Mouse (Mus musculus): ENCODE data around the gene Ccnt1. TPM values are rescaled to one million over a fixed set of nuclear protein-coding genes. Genes with fewer than 3 reads are reported as not detected.

The Ccnt1 gene
- polyA plus RNA-seq, 1 experiment from 2014 or later, result 20.8 TPM

DNA sequence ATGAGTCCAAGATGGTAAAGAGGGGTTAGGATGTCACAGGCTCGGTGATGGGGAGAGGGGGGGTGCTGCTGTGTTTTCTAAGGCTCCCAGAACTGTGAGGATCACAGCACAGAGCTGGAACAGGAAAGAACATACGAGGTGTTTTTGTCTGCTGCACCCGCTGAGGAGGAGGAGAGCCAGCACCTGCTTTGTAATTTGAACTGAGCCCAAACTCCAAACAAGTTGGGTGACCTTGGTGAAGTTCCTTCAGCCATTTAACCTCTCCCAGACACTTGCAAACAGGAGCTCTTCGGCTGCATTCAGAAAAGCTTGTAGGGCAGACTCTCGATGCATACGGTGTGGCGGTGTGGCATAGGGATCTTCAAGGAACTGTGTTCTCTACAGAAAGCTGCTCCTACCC lies 14.7 kb upstream of the Ccnt1 start:
- H3K4me3 ChIP-seq (ENCODE audit: low read depth, low read length), result no peak overlapping the region
- no peak overlapping the region for H3K4me2 ChIP-seq (replicated peaks; ENCODE audit: low read depth)
- ATAC-seq (ENCODE audit: low FRiP score, low TSS enrichment), result no peak
- peak overlapping the region; percentile 56; the same call in 1 of the 2 replicates for H3K27ac ChIP-seq (replicated peaks)
- no peaks in the 10 kb centered on the region for H3K4me1 ChIP-seq (replicated peaks; ENCODE audit: control insufficient read depth, insufficient read depth)
- TF ChIP-seq EP300 (optimal IDR thresholded peaks at IDR 0.05) (no peak), CTCF (IDR thresholded peaks at IDR 0.05; ENCODE audit: low read depth) (no peak)
- no peaks in the 10 kb centered on the region for H3K27me3 ChIP-seq (ENCODE audit: control insufficient read depth, insufficient read depth, low read length)
- no peaks in the 10 kb centered on the region for H3K9me3 ChIP-seq (ENCODE audit: control insufficient read depth, low read length)
- 20% methylated on average over 7 of the region's 7 CpGs for WGBS
- peak; percentile 22 for DNase-seq (ENCODE audit: low spot score)
- H3K9ac ChIP-seq (ENCODE audit: low read length), result no peak overlapping the region
- H3K36me3 ChIP-seq (ENCODE audit: control insufficient read depth, insufficient read depth, low read length), result 0 out of 2 replicates have a peak, but pooled peaks cover 3% of the 10 kb centered on the region

DNA sequence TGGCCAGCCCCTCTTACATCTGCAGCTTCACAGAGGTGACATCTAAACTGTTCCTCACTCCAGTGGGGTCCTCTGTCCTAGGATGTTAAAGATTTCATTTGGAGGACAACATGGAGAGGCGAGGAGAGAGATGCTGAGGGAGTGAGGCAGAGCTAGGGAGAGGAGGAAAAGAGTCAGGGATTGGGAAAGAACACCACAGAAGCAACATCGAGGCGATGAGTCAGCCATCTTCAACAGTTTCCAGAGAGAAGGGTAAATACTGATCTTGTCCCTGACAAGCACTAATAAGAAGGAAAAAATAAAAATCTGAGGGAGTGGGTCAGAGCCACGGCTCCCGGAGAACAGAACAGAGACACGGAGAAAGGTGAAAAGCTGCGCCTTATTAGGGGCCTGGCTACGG lies 12.3 kb upstream of the Ccnt1 start:
- TF ChIP-seq CTCF (IDR thresholded peaks at IDR 0.05; ENCODE audit: low read depth), result no peak
- no peak for TF ChIP-seq EP300 (optimal IDR thresholded peaks at IDR 0.05)
- H3K4me2 ChIP-seq (replicated peaks; ENCODE audit: low read depth), result no peak overlapping the region
- H3K9me3 ChIP-seq (ENCODE audit: control insufficient read depth, low read length), result no peaks in the 10 kb centered on the region
- no peaks in the 10 kb centered on the region for H3K36me3 ChIP-seq (ENCODE audit: control insufficient read depth, insufficient read depth, low read length)
- 68% methylated on average over 8 of the region's 8 CpGs for WGBS
- ATAC-seq (ENCODE audit: low FRiP score, low TSS enrichment), result no peak
- H3K4me1 ChIP-seq (replicated peaks; ENCODE audit: control insufficient read depth, insufficient read depth), result no peaks in the 10 kb centered on the region
- 0 out of 2 replicates have a peak overlapping the region, but pooled peaks have one; percentile 4 for H3K27ac ChIP-seq (replicated peaks)
- no peak for DNase-seq (ENCODE audit: low spot score)
- no peaks in the 10 kb centered on the region for H3K27me3 ChIP-seq (ENCODE audit: control insufficient read depth, insufficient read depth, low read length)
- no peak overlapping the region for H3K4me3 ChIP-seq (ENCODE audit: low read depth, low read length)
- H3K9ac ChIP-seq (ENCODE audit: low read length), result no peak overlapping the region

DNA sequence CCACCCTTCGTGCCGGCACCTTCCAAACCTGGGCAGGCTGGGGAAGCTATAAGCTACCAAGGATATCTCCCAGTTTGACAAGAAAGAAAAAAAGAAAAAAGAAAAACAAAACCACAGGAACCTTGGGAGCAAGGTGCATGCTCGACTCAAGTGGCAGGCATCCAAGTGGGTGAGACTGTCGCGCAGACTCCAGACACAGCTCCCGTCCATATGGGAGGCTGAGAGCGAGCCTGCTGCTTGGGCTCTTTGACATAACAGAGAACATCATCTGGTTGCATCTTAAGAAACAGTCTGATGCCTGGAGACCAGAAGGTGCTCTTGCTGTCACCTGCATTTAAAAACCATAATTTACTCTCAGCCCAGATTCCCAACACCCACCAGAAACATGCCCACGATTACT lies 11.7 kb upstream of the Ccnt1 start:
- 50% methylated on average over 8 of the region's 8 CpGs for WGBS
- H3K27ac ChIP-seq (replicated peaks), result 0 out of 2 replicates have a peak overlapping the region, but pooled peaks have one; percentile 4
- no peak overlapping the region for H3K4me3 ChIP-seq (ENCODE audit: low read depth, low read length)
- ATAC-seq (ENCODE audit: low FRiP score, low TSS enrichment) (peak; percentile 53), DNase-seq (ENCODE audit: low spot score) (peak; percentile 83)
- no peak overlapping the region for H3K9ac ChIP-seq (ENCODE audit: low read length)
- H3K27me3 ChIP-seq (ENCODE audit: control insufficient read depth, insufficient read depth, low read length), result no peaks in the 10 kb centered on the region
- no peaks in the 10 kb centered on the region for H3K36me3 ChIP-seq (ENCODE audit: control insufficient read depth, insufficient read depth, low read length)
- H3K4me2 ChIP-seq (replicated peaks; ENCODE audit: low read depth), result no peak overlapping the region
- H3K4me1 ChIP-seq (replicated peaks; ENCODE audit: control insufficient read depth, insufficient read depth), result no peaks in the 10 kb centered on the region
- no peak for TF ChIP-seq CTCF (IDR thresholded peaks at IDR 0.05; ENCODE audit: low read depth)
- TF ChIP-seq EP300 (optimal IDR thresholded peaks at IDR 0.05), result no peak
- no peaks in the 10 kb centered on the region for H3K9me3 ChIP-seq (ENCODE audit: control insufficient read depth, low read length)

DNA sequence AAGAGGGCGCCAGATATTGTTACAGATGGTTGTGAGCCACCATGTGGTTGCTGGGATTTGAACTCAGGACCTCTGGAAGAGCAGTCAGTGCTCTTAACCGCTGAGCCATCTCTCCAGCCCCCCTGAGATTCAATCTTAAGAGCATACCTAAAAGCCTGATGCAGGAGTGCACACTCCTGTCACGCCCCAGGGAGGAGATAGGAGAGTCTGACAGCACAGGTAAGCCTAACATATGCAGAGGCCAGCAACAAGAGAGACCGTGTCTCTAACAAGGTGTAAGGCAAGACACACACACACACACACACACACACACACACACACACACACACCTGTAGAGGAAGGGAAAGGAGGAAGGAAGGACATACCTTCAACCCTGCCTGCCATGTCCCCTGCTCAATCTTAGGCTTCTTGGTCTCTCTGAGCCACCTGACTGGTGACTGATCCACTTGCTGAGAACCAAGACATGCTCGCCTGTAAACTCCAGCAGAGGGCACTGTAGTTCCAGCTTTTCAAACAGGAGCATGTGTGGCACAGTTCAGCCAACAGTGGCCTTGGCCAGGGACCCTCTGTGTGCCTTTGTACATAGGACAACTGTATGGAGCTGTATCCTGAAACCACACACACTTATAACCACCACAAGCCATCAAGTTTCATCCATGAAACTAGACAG lies 9.2 kb upstream of the Ccnt1 start:
- ATAC-seq (ENCODE audit: low FRiP score, low TSS enrichment), result peak; percentile 69
- Histone ChIP-seq H3K4me3 (ENCODE audit: low read depth, low read length) (no peak overlapping the region), H3K9me3 (ENCODE audit: control insufficient read depth, low read length) (no peaks in the 10 kb centered on the region), H3K9ac (ENCODE audit: low read length) (no peak overlapping the region), H3K27me3 (ENCODE audit: control insufficient read depth, insufficient read depth, low read length) (no peaks in the 10 kb centered on the region), H3K36me3 (ENCODE audit: control insufficient read depth, insufficient read depth, low read length) (no peaks in the 10 kb centered on the region), H3K4me2 (replicated peaks; ENCODE audit: low read depth) (no peak overlapping the region), H3K27ac (replicated peaks) (no peak overlapping the region), H3K4me1 (replicated peaks; ENCODE audit: control insufficient read depth, insufficient read depth) (no peaks in the 10 kb centered on the region)
- TF ChIP-seq EP300 (optimal IDR thresholded peaks at IDR 0.05) (no peak), CTCF (IDR thresholded peaks at IDR 0.05; ENCODE audit: low read depth) (peak; percentile 97)
- WGBS, result 40% methylated on average over 5 of the region's 5 CpGs
- DNase-seq (ENCODE audit: low spot score), result peak; percentile 84

DNA sequence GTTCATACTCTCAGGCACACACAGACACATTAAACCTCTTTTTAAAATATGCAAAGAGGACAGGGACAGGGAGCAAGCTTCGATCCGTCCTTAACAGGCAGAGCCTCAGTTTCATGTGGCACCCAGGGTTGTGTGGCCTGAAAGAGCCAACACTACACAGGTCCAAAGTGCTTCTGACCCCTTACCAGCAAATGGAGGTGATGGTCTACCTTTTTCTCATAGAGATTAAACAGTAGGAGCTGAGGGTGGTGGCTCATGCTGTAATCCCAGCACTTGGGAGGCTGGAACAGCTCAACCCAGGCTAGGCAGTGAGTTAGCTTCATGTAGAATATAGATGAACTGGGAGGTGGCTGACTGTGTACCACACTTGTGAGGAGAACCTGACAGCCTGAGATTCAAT lies 8.6 kb upstream of the Ccnt1 start:
- Histone ChIP-seq H3K4me1 (replicated peaks; ENCODE audit: control insufficient read depth, insufficient read depth) (no peaks in the 10 kb centered on the region), H3K4me3 (ENCODE audit: low read depth, low read length) (no peak overlapping the region), H3K27me3 (ENCODE audit: control insufficient read depth, insufficient read depth, low read length) (no peaks in the 10 kb centered on the region), H3K27ac (replicated peaks) (no peak overlapping the region), H3K36me3 (ENCODE audit: control insufficient read depth, insufficient read depth, low read length) (no peaks in the 10 kb centered on the region), H3K9ac (ENCODE audit: low read length) (no peak overlapping the region), H3K4me2 (replicated peaks; ENCODE audit: low read depth) (no peak overlapping the region), H3K9me3 (ENCODE audit: control insufficient read depth, low read length) (no peaks in the 10 kb centered on the region)
- no peak for DNase-seq (ENCODE audit: low spot score)
- no peak for ATAC-seq (ENCODE audit: low FRiP score, low TSS enrichment)
- 89% methylated on average over 2 of the region's 2 CpGs for WGBS
- TF ChIP-seq EP300 (optimal IDR thresholded peaks at IDR 0.05) (no peak), CTCF (IDR thresholded peaks at IDR 0.05; ENCODE audit: low read depth) (no peak)

DNA sequence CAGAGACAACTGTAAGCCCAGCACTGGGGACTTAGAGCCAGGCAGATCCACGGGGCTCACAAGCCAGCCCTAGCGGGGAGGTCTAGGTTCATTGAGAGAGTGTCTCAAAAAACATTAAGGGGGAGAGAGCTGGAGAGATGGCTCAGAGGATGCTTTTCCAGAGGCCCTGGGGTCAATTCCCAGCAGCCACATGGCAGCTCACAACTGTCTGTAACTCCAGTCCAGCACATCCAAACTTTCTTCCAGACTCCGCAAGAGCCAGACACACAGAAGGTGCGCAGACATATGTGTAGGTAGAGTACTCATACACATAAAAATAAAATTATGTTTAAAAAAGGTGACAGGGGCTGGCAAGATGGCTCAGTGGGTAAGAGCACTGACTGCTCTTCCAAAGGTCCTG lies 2.6 kb upstream of the Ccnt1 start:
- Histone ChIP-seq H3K36me3 (ENCODE audit: control insufficient read depth, insufficient read depth, low read length) (no peaks in the 10 kb centered on the region), H3K27me3 (ENCODE audit: control insufficient read depth, insufficient read depth, low read length) (no peaks in the 10 kb centered on the region), H3K27ac (replicated peaks) (no peak overlapping the region), H3K4me2 (replicated peaks; ENCODE audit: low read depth) (no peak overlapping the region), H3K9ac (ENCODE audit: low read length) (no peak overlapping the region), H3K9me3 (ENCODE audit: control insufficient read depth, low read length) (no peaks in the 10 kb centered on the region), H3K4me1 (replicated peaks; ENCODE audit: control insufficient read depth, insufficient read depth) (no peaks in the 10 kb centered on the region), H3K4me3 (ENCODE audit: low read depth, low read length) (no peak overlapping the region)
- ATAC-seq (ENCODE audit: low FRiP score, low TSS enrichment) (no peak), DNase-seq (ENCODE audit: low spot score) (no peak)
- TF ChIP-seq CTCF (IDR thresholded peaks at IDR 0.05; ENCODE audit: low read depth), result no peak
- WGBS, result 79% methylated on average over 4 of the region's 4 CpGs
